Mouse (Mus musculus): Measurements from ENCODE around the gene Osbpl6.
"Not testable (repeated sequence)": the region's sequence is repeated elsewhere in the genome, so short reads cannot be mapped to it uniquely, and the experiment has no call there.

Gene Osbpl6

DNA sequence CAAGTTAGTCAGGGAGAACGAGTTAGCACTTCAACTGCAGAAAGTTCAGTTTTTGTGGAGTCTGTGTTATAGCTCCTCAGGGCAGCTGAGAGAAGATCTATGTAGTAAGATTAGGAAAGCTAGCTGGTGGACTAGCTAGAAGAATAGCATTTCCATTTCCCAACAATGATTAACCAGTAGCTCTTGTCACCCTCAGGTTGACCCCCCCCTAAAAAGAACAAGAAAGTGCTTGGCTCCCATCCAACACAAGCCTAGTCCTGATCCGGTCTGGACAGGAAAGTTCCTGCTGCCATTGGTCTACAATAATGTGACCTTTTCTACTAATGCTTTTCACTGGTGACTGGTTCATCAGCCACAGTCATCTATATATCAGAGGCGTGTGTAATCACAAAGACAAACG is 157.6 kb downstream of the Osbpl6 start:
- no peak for DNase-seq (ENCODE audit: low spot score in 2 of 2)

DNA sequence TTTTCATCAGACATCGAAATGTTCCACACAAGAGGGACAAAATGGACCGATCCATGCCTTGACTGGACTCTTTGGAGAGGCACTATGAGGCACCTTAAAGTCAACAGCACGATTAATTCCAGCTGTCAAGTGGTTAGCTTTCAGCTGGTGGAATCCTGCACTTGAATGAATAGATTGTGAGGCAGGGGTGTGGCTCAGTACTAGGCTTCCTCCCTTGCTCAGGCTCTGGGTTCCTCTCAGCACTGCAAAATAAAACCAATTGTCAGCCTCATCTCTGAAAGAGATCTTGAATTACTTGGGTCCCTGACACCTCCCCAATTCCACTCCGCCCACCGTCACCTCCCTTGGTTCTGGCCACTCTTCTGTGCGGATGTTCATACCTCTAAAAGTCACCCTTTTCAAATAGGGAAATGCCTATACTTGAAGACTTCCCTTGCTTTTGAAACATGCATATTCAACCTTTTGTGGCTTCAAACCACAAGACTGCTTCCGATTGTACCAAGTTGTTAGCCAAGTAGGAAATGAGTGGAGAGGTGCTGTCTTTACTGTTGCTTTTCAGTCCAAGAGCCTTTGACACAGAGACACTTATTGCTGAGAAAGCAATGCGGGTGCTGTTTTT is 160.7 kb downstream of the Osbpl6 start:
- DNase-seq (ENCODE audit: low spot score in 2 of 2): no peak

DNA sequence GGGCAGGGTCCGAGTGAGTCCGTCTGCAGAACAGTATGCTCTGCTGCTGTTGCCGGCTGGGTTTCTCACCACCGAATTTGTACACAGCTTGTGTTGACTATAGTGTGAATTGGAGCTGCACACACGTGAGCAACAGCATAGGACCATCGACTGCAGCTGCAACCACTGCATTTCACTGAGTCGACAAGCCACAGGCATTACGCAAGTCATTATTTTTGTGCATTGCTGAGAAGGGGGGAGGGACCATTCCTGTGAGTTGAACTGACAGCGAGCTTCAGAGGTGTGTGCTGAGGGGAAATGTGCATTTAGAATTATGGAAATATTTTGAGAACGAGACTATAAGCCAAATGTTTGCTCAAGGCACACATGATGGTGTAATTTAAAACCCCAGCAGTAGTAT is 165.2 kb downstream of the Osbpl6 start:
- DNase-seq (ENCODE audit: low spot score in 2 of 2): no peak

DNA sequence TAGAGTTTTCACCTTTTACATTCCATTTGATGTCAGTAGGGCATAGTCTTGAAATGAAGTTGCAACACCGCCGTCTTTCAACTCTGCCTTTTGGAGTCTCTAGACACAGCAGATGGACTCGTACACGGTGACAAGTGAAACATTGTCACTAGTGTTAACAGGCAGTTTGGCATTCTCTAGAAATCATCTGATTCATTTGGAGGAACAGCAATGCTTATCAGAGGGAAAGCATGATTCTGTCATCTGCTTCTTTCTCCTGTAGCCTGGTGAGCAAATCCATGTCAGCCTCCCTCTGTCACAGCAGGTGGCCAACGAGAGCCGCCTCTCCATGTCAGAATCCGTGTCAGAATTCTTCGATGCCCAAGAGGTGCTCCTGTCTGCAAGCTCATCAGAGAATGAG is 172.6 kb downstream of the Osbpl6 start:
- DNase-seq (ENCODE audit: low spot score in 2 of 2): no peak

DNA sequence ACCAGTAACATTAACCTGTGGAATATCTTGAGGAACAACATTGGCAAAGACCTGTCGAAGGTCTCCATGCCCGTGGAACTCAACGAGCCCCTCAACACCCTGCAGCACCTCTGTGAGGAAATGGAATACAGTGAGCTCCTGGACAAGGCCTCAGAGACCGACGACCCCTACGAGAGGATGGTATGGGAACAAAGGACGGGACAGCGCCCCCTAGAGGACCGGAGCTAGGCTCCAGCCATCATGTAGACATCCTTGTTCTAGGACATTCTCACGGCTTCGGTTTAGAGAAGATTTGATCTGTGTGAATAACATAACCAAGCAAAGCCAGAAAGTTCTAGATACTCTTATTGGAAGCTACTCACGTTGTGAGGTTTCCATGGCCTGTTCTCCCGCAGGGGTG is 178.8 kb downstream of the Osbpl6 start:
- no peak for DNase-seq (ENCODE audit: low spot score in 2 of 2)

DNA sequence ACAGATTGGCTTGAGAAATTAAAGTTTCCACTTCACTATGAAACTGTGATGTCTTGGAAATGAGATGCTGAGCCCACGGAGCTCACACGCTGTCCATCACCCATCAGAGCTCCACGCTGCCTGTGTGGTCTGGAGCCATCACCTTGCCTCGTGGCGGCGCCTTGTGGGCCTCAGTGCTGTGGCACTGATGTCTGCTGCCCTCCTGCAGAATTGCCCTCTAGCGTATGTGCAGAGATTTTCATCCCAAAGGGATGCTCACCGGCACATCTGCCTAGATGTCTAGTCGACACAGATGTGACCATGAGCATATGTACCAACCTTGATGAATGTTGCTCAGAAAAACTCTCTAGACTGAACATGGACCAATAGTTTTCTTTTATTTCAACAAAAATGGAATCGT is 180.6 kb downstream of the Osbpl6 start:
- DNase-seq (ENCODE audit: low spot score in 2 of 2): no peak

DNA sequence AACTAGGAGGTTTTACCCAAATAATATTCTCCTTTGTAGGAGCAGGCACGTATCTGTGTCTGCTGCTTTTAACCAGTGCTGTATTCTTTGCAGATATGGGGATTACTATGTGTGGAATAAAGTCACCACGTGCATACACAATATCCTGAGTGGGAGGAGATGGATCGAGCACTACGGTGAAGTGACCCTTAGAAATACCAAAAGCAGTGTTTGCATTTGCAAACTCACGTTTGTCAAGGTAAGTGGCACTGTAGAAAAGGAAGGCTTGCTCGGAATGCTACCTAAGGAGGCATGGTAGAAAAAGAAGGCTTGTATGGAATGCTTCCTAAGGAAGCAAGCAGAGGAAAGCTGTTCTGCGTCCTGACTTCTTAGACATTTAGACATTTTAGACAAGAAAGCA is 183.9 kb downstream of the Osbpl6 start:
- DNase-seq (ENCODE audit: low spot score in 2 of 2): no peak

DNA sequence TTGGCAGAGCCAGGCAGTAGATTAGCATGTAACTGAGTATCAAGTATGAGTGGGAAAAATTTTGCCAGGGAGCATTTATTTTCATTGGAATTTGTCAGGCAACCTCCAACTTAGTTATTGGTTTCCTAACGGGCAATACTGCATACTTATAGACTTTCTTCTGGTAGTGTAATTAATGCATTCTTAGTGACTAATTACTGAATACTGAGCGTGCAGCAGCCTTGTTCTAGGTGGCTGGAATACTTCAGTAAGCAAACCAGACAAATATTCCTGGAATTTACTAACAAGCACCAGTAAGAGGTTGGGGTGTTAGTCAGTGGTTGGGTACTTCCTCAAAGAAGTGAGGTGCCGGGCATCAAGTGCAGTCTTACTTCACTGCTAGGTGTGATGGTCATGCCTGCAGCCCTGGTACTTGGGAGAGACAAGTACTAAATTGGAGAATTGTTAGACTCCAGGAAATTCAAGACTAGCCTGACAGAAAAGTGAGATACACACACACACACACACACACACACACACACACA is 186.2 kb downstream of the Osbpl6 start:
- DNase-seq (ENCODE audit: low spot score in 2 of 2): no peak

DNA sequence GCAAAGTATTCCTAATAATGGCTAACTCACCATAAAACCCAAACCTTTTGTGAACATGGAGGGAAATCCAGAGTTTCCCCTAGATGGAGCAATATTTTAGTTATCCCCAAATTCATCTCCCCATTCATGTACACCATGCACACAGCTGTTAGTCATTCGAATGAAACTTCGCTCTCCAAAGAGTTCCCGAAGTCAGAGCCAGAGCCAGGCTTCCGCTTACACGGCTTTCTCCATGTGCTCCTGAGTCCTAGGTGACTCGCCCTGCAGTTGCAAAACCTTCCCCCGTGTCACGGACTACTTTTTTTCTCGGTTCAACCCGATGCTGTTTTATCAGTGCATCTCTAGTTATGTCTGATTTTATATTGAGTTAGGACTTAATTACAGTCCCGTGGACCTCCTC is 191.2 kb downstream of the Osbpl6 start:
- no peak for DNase-seq (ENCODE audit: low spot score in 2 of 2)

DNA sequence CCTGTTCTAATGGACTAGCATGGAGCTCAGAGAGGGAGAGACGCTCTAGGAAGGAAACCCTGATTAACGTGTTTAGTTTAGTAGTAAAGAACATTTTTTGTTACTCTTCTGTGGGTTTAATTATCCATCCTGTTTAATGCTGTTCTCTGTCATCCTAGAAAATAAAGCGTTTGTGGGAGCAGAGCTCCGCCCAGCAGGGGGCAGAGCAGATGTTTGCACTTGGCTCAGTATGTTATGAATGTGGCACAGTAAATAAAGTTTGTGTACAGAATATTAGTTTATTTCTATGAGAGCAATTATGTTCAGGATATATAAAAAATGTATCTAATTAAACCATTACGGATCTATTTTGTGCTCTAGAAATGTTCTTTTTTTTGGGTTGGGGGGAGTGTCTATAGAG is 192.9 kb downstream of the Osbpl6 start:
- no peak for DNase-seq (ENCODE audit: low spot score in 2 of 2)

DNA sequence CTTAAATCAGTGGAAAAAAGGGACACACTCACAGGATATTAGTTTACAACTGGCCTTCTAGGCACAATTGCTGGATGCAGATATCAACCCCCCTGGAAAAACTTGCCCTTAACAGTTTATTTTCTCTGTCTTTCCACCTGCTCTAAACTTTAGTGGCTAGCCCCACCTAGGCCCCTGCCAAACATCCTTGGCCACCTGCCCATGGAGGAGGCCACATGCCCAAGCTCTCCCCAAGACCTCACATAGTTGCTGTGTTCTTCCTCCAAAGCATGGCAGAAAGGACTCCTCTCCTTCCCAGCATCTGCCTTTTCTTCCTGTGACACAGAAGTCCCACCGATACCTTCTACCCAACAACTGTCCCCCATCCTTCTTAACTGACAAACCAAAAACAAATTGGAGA is 195.9 kb downstream of the Osbpl6 start:
- DNase-seq (ENCODE audit: low spot score in 2 of 2): no peak

DNA sequence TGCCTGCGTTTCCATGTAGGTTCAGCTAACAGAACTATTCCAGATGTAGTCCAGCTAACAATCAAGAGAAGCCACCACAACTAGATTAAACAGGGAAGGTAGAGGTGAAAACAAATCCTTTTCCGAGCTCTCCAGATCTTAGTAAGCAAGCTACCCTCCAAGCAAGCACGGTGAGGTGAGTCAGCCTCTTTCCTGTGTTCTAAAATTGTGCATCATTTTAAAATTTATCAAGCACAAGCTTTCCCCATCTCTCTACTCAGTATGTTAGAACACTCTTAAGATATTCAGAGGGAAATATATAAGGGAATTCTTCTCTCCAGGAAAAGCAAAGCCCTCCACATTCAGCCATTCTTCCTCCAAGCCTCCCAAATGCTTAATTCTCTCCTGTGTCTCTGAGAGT is 200.4 kb downstream of the Osbpl6 start:
- DNase-seq (ENCODE audit: low spot score in 2 of 2): no peak

DNA sequence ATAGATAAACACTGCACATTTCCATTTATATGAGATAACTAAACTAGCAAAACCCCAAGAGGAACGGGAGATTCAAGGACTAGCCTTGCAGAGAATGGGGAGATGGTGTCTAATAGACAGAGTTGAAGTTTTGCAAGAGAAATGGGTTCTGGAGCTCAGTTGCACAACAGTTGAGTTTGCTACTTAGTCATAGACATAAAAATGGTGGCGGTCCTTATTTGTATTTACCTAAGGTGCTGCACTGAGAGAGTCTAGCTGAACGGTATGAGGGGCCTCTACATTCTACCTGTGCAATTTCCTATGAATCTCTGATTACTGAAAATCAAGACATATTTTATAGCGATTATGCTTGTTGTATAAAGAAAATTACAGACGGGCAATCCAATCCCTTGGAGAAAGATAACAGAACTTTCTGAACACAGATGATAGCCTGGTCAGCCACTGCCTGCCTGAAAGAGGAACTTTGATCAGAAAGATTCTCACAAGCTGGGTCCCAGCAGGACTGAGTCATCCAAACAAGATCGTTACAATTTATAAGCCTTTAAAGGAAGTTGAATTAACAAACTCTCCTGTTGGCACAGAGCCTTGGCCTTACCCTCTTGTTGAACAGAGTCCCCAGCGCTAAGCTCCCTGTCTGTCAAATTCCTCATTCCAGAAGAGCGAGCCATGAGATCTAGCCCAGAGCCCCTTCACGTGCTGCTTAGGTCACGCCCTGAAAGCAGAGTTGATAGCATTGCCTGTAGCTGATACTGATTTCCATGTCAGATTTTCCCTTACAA is 204.2 kb downstream of the Osbpl6 start:
- no peak for DNase-seq (ENCODE audit: low spot score in 2 of 2)

DNA sequence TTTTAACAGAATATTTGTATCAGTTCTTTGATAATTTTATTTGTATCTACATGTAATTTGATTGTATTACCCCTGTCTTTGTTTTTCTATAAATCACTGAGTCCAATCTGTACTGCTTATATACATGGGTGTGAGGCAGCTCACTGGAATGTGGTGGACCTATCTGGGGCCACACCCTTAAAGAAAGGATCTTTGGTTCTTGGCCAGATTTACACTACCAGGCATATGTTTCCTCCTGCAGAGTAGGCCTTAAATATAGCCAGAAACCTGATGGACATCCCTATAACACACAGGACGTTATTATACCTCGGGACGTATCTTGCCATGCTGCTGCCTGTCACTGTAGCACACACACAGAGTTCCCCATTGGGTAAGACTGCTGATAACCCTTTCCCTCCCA is 205.7 kb downstream of the Osbpl6 start:
- DNase-seq (ENCODE audit: low spot score in 2 of 2): no peak

DNA sequence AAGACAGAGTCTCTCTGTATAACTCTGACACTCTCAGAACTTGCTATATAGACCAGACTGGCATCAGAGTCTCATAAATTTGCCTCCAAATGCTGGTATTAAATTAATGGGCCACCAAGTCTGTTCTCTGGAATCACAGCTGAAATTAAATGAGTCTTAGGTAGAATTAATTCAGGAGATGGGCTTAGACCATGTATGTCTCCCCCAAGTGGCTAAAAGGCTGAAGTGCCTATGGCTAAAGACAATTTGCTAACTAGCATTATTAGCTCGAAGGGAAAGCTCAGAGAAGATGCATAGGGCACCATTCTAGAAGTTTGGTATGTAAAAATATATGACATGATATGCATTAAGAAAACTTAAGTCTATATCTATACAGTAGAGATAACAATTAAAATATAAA is 211.8 kb downstream of the Osbpl6 start:
- DNase-seq (ENCODE audit: low spot score in 2 of 2): peak in 1 of 2 experiments; percentile 24

DNA sequence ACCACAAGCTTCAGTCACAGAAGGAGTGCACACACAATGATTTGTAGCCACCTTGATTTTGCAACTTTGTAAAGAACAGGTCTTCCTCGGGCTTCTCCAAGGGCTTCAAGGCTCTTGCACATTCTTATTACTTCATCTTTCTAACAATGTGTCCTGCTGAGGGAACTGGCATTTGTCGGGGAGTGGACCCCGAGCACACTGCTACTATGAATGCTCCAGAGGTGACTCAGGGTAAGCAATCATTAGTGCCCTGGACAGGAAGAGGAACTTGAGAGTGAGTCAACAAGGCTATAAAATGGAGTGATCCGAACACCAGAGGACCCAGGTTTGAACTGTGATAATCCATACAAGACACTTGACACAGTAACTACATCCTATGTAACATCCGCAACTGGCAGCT is 213.9 kb downstream of the Osbpl6 start:
- no peak for DNase-seq (ENCODE audit: low spot score in 2 of 2)

DNA sequence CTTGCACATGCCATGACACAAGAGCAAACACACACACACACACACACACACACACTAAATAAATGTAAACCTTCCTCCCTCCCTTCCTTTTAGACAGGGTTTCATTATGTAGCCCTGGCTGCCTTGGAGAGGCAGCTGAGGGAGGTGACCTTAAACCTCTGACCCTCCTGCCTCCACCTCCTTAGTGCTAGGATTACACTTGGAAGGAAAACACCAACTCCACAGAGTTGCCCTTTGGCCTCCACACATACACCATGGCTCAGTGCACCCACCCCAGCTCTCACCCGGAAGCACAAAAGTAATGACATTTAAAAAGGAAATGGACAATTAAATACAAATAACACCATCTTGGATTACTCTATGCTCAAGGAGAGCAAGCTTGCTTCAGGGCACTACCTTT is 215.4 kb downstream of the Osbpl6 start:
- DNase-seq (ENCODE audit: low spot score in 2 of 2): no peak

DNA sequence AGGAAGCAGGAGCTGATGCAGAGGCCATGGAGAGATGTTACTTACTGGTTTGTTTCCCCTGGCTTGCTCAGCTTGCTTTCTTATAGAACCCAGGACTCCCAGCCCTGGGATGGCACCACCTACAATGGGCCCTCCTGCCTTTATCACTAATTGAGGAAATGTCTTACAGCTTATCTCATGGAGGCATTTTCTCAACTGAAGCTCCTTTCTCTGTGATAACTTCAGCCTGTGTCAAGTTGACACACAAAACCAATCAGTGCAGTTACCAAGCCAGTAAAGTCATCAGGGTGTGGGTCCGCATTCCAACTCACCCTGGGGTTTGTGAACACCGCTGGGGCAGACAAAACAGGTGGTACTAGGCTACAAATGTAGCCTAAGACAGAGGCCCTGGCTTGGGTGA is 216.0 kb downstream of the Osbpl6 start:
- not testable (repeated sequence) for DNase-seq (ENCODE audit: low spot score in 2 of 2)

DNA sequence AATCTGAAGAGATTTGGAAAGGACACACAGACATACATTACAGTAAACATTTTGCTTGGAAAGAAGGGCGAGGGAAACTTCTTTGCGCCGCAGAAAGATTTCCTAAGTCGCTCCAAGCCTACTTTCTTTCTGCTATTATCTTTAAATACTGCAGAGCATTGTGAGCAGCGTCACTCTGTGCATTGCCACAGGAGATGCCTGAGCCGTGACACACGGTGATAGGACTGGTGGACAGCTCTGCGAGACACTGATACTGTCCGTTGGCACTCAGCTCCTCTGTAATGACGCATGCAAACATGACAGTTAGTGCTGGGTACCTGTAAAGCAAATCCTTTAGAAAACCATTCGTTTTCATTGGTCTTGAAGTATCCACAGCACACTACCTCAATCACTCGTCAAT is 224.0 kb downstream of the Osbpl6 start:
- no peak for DNase-seq (ENCODE audit: low spot score in 2 of 2)

DNA sequence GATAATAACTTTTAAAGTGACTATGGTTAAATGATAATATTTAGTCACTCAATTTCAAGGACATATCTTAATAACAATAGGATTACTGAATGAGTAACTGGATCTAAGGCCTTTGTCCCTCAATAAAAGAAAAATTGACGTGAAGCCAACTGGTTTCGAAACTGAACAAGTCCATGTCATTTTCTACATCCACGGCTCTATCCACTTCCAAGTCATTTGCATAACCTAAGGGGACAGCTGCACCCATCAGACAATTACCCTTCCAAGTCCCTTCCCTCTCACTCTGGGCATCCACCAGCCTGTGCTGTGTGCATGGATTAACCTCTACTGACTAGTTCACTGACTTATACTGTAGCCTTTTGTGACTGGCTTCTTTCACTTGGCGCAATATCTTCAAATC is 225.3 kb downstream of the Osbpl6 start:
- no peak for DNase-seq (ENCODE audit: low spot score in 2 of 2)

DNA sequence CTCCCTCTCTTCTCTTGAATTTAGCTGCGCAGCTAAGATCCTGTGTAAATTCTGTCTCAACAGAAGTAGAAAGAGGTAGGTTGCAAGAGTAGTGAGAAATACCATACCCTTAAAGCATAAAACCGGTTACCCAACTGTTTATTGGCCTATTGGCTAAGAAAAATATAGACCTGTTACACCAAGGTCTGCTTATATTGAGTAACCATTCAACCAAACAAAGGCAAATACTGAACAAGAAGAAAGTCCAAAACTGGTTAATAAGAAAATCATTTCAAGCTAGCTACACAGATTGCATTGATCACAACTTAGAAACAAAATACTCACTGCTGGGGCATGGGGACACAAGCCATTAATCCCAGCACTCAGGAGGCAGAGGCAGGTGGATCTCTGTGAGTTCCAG is 233.3 kb downstream of the Osbpl6 start:
- no peak for DNase-seq (ENCODE audit: low spot score in 2 of 2)

DNA sequence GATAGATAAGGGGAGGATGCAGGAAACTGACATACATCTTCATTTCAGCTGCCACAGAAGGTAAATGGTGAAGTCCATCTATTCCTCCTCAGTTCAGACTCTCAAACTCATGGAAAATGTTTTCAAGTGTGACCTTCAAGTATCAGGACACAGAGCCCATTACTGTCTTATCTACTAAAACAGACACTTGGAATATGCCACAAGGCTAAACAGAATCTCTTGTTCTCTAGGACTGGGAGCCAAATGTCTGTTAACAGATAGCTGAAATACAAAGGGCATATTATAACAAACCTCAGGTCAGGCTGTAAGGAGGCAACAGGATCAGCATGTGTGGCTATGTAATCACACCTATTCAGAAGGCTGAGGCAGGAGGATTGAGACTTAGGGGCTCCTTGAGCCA is 237.5 kb downstream of the Osbpl6 start:
- no peak for DNase-seq (ENCODE audit: low spot score in 2 of 2)

DNA sequence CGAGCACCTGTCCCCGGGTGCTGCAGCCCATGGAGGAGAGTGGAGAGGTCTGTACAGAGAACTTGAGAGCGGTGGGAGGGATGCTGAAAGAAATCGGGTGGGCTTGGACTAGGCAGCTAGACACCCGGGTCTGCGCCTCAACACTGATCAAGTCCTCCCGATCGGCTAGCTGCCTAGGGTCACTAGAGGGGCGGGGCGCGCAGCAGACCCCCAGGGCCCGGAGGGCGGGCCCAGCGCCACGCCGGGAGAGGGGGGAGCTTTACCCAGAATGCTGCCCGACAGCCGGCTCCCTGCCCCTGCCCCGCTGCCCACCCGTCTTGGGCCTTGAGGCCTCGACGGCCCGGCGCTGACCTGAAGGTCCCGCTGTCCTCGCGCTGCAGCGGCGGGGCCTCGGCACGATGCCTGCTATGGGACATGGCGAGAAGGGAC is 241.1 kb downstream of the Osbpl6 start:
- DNase-seq (ENCODE audit: low spot score in 2 of 2): no peak

All from frontal cortex, postnatal 10 days (tissue).